Mouse (Mus musculus) myocyte (in vitro differentiated cells): ENCODE data around the gene Myo18b.

Experiments
- E2F4 ChIP-seq: IDR thresholded peaks from one replicate; pipeline ENCODE4 v1.6.1; 2011; ENCODE audit warnings: mild to moderate bottlenecking, control low read depth, moderate library complexity; ENCODE audit not compliant: insufficient read depth
- MAX ChIP-seq: IDR thresholded peaks from one replicate; pipeline ENCODE4 v1.6.1; 2011; ENCODE audit warnings: low read depth, mild to moderate bottlenecking, control low read depth
- MYOD1 ChIP-seq, 3 experiments: IDR thresholded peaks; one replicate each; pipeline ENCODE4 v1.6.1; 2011; ENCODE audit warnings: control low read depth in 2 of 3, low read depth in 2 of 3, mild to moderate bottlenecking in 2 of 3, moderate library complexity in 1 of 3; ENCODE audit not compliant: insufficient read length in 2 of 3, control insufficient read depth in 1 of 3
- MYOG ChIP-seq, 3 experiments: IDR thresholded peaks; one replicate each; pipeline ENCODE4 v1.6.1; 2011; ENCODE audit warnings: control low read depth in 2 of 3, low read depth in 2 of 3, mild to moderate bottlenecking in 2 of 3; ENCODE audit not compliant: insufficient read length in 2 of 3, control insufficient read depth in 1 of 3, insufficient read depth in 1 of 3
- POLR2A ChIP-seq: IDR thresholded peaks from one replicate; pipeline ENCODE4 v1.6.1; 2011; ENCODE audit warnings: low read depth, mild to moderate bottlenecking, control low read depth, moderate library complexity; ENCODE audit not compliant: insufficient read length
- POLR2AphosphoS2 ChIP-seq: IDR thresholded peaks from one replicate; pipeline ENCODE4 v1.6.1; 2011; ENCODE audit warnings: low read depth, control low read depth; ENCODE audit not compliant: insufficient read length
- SRF ChIP-seq: IDR thresholded peaks from one replicate; pipeline ENCODE4 v1.6.1; 2011; ENCODE audit warnings: low read depth; ENCODE audit not compliant: control insufficient read depth, insufficient read length
- TCF3 ChIP-seq: IDR thresholded peaks from one replicate; pipeline ENCODE4 v1.6.1; 2011; ENCODE audit warnings: low read depth, control low read depth; ENCODE audit not compliant: insufficient read length

- TF ChIP-seq POLR2A (no peak), POLR2AphosphoS2 (no peak), MAX (no peak), MYOD1 (IDR thresholded peaks at IDR 0.05; ENCODE audit: control insufficient read depth in 1 of 3, insufficient read length in 2 of 3, low read depth in 2 of 3) (no peak), SRF (no peak), MYOG (IDR thresholded peaks at IDR 0.05; ENCODE audit: control insufficient read depth in 1 of 3, insufficient read depth in 1 of 3, insufficient read length in 2 of 3, low read depth in 2 of 3) (no peak), E2F4 (no peak), TCF3 (no peak)
Measured at GRCm38 (mm10) chr5:112740651-112741050, 155.5 kb downstream of the Myo18b start.
